Mouse (Mus musculus) left cerebral cortex, postnatal 25 days (tissue): ENCODE measurements at regions not wholly inside any gene's neighbourhood (a gene's known extent, or its start where the extent isn't known, plus 50 kb on each side); places are given as distances from the start of the nearest gene placed in this dataset.
A peak's percentile ranks its signal among the peaks of the same experiment; 100 is the strongest.
"Not testable (repeated sequence)": the region's sequence is repeated elsewhere in the genome, so short reads cannot be mapped to it uniquely, and the experiment has no call there.

Experiments
- DNase-seq, 2 experiments: peaks; one replicate each; pipeline ENCODE4 v3.0.0; 2022; ENCODE audit warnings: low spot score in 2 of 2, mixed read lengths in 1 of 2
- intact Hi-C: fragments of 180-260 bp; cut with DNase I; formaldehyde crosslinking; loops from one replicate; pipeline ENCODE4 v1.15.1; 2025

DNA sequence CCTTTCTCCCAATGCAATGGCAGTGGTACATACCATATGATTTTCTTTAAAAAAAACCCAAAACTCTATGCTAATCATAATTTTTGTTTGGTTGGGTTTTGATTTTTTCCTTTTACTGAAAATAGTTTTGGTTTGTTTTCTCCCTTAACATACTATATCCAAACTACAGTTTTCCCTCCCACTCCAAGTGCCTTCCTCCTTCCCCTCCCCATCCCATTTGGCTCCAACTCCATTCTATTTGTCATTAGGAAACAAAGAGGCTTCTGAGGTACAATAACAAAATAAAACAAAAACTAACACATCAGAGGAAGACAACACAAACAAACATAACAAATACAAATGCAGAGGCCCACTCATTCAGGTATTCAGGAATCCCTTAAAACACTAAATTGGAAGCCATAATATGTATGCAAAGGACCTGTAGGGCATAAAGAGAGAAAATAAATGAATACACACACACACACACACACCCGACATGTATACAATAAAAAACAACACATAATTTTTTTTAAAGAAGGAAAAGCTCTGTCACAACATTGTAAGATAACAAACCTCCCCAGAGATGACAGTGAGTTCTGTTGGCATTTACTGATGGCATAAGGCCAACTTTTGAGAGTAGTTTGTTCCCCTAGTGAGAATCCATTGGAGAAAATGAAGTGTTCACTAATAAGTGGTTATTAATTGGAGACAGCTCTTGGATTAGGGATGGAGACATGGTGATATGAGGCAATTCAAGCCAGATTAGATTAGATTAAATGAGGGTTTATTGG, 230.5 kb upstream of the Ell2 start:
- no peak for DNase-seq
- intact Hi-C loops: no loop called here

DNA sequence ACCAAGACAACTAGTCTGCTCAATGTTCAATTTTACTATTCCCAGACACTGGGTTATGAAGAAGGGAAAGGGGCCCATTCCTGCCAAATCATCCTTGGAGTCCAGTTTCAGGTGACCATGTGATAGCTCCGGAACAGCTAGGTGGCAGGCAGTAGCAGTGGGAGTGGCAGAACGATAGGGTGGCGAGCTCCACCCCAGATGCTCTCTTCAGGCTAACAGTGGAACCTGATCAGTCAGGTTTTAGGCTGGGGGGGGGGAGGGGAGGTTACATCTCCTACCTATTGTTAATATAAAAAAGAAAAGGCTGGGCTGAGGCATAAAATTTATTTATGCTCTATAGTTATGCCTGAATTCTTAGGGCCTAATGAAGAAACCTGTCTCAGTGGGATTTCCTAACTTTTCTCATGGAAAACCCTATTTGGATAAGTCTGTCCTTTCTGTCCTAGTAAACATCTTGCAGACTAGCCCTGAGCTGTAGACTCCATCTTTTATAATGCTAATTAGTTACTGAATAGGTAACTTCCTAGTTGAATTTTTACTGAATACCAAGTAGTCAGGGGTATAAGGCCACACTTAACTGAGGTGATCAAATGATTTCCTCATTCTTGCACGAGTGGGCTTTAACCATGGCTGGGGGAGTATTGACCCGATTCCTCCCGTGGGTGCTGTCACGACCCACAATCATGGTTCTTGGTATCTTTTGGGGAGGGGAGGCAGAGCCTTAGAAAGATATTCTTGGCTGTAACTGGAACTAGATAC, 223.2 kb upstream of the Ell2 start:
- DNase-seq, intact Hi-C loops: not testable (repeated sequence)

DNA sequence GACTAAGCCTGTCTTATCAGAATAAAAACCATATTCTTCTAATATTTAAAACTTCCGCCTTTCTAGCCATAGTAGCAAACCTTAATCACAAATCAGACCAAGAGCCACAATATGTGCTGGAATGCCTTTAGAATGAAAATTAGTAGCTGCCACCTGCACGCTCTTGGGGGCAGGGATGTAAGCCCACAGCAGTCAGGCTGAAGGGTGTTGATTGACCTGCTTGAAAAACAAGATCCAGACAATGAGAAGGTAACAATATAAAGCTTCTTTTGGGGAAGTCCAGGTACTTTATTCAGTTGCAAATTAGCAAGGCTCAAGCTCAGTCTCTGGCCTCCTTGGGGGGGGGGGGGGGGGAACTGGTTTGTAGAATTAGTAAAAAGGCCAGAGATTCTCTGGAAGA, 222.3 kb upstream of the Ell2 start:
- not testable (repeated sequence) for DNase-seq

DNA sequence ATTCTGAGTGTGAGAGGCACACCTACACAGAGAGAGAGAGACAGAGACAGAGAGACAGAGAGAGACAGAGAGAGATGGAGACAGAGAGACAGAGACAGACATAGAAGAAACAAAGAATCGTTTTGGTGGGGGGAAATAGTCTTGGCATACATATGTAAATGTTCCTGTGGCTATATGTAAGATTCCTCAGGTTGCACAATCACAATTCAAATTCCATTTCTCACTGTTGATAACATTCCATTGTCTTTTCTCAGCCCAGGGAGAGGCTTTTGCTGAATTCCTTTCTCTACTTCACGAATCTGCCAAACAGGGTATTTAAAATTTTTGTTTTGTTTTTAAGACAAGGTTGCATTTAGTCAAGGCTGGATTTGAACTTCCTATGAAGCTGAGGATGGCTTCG, 205.0 kb upstream of the Ell2 start:
- DNase-seq: no peak
- intact Hi-C loops: no loop called here

More for the DNA sequence above, 222.3 kb upstream of the Ell2 start:
- intact Hi-C loops: not testable (repeated sequence)

DNA sequence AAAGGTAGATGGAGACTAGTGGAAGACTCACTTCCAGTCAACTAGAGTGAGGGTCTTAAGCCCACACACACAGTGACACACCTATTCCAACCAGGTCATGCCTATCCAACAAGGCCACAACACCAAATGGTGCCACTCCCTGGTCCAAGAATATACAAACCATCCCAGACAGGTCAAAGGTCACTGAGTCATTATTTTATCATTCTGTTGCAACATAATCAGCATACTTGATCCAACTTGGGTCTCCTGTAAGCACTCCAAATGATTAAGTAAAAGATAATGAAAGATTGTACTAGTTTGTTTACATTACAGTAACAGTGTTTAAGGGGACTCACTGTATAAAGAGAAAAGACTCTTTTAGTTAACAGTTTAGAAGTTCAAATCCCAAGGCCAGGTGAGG, 203.2 kb upstream of the Ell2 start:
- intact Hi-C loops: no loop called here
- no peak for DNase-seq

DNA sequence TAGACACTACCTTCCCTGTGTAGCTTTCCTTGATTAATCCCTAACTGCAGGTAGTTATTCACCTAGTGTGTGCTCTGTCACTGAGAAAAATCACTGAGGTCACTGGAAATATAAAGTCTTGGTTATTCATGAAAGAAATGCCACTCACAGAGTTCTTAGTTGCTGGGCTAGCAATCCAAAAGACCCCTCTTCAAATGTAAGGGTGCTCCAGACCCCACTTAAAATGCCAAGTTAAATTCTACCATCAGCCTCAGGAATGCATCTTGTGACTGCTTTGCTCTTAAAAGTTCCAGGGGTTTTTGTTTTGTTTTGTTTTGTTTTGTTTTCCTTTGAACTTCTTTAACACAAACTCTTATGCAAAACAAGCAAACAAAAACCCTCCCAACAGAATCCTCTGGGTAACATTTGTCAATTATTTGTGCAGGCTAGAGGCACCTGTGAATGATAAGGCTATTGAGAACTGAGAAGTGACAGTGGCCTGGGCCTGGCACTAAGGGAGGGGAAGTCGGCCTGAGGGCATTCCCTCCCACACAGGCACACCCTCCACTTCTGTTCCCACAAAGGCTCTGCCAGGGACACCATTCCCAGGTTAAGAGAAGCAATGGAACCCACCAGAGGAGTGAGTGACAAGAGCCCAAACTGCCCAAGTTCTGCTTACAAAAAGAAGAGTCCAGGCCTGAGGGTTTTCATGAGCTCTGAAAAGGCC, 192.1 kb upstream of the Ell2 start:
- DNase-seq: no peak
- intact Hi-C loops: no loop called here

DNA sequence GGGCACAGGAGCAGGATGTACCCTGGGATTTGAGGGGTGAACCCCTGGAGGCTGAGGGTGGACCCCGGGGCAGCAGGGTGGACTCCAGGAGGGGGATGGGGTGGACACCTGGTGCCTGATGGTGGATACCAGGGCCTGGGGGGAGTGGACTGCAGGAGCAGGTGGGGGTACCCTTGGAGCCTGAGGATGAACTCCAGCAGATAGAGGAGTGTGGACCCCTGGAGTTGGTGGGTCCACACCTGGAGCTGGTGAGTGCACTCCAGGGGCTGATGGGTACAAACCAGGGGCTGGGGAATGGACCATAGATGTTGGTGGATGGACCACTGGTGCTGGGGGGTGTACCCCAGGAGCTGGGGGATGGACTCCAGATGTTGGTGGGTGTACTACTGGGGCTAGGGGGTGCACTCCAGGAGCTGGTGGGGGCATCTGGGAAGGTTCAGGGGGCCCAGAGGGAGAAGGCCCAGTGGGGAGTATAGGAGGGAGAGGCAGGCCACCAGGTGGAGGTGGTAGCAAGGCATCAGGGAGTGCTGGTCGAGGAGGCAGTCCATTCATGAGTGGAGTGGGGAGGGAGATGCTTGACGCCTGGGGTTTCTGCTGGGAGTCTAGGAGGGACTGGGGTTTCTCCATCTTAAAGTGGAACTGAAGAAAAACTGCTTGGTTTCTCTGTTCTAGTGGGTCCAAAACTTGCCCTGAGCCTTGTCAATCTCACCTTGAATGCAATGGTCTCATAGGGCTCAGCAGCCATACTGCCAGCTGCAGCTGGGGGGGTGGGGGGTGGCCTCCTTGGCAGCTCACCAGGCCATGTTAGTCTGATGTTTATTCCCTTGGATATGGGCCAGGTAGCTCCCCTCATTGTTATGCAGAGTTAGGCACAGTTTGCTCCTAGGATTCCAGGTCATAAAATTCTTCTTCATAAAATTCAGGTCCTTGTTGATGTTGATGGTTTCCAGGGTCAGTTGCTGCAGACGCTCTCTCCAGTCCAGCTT, 183.0 kb upstream of the Ell2 start:
- no peak for DNase-seq
- intact Hi-C loops: no loop called here

DNA sequence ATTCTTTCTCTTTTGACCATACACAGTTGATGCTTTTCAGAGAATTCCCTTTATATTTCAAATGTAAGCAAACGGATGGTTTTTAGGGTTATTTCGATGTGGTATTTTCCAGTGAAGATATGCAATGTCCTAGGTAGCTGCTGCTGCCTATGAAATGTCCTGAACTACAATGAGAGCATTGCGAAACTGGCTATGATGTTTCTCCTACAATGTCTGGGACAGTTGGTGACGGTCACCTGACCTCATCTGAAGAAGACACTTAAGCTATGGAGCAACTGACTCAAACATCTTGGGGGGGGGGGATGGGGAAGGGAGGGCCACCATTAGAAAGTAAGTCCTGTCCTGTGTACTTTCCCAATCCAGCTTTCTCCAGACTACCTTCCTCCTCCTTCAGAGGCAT, 182.1 kb upstream of the Ell2 start:
- intact Hi-C loops: no loop called here
- no peak for DNase-seq

DNA sequence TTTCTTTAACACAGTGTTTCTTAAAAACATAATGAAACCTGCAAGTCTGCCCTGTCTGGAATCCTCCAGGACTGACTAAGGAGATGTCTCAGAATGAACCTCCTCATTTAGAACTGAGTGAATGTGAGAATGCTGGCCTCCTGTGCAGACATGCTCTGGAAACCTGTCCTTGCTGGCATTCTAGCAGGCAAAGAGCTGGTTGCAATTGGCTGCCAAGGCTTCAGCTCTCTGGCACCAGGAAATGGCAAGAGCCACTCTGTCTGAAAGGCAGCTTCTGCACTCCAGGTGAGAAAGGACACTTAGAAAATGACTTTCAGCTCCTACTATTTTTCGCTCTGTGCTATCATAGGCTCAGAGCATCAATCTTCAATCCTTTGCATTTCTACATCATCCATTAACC, 175.0 kb upstream of the Ell2 start:
- intact Hi-C loops: no loop called here
- DNase-seq: no peak

DNA sequence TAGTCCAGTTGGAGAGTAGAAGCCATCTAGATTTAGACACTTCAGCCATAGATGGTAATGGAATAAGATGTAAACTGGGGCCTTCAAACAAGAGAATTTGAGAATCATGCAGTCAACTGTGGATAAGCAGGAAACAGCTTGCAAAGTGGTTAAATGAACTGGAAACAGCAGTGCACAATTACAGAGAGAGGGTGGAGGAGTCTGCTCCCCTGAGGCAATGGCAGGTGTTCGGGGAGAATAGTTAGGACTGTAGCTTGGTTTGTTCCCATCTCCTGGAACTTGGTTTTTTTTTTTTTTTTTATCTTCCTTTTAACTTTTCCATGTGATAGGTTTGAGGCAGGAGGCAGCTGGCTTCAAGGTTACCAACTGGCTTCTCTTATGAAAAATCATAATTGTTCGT, 165.1 kb upstream of the Ell2 start:
- DNase-seq: no peak
- intact Hi-C loops: no loop called here

DNA sequence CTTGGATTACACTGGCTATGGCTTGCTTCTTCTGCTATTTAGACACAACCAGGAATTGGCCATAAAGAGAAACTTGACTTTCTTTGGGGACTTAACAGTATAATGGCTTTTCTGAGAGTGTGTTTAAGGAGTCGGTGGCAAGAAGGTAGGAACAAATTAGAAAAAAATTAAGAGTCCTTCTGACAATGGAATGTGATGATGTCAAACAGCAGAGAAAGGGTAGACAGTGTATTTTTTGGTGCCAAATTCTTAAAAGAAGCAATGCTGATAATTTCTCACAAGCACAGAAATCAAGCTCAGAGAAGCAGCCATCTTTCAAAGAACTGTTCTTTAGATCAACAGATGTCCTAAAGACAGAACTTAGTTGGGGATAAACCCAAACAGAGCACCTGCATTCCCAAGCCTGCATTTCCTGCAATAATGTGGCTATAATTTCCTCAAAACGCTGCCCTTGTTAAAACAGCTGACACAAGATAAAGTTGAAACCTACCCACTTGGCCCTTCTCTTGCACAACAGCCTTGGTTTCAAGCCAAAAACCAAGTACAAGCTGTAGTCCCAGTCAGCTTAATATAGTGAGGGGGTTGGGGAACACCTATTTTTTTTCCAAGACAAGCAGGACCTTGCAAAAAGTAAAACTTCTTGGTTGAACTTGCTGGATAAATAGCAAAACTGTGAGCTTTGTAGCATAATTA, 164.2 kb upstream of the Ell2 start:
- intact Hi-C loops: no loop called here
- no peak for DNase-seq

DNA sequence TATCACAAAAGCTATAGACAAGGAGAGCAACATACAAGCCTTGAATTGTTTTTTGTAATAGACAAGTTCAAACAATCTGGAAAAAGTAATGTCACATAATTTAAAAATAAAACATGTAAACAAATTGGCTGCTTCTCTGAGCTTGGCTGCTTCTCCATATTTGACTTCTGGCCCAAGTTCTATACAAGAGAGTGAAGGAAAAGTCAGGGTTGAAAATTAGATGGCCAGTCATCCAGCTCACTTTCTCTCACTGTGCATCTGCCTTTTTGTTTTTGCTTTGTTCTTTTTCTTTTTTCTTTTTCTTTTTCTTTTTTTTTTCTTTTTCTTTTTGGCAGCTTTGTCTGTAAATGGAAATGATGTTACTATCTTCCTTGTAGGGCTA, 163.6 kb upstream of the Ell2 start:
- intact Hi-C loops: no loop called here
- DNase-seq: no peak

DNA sequence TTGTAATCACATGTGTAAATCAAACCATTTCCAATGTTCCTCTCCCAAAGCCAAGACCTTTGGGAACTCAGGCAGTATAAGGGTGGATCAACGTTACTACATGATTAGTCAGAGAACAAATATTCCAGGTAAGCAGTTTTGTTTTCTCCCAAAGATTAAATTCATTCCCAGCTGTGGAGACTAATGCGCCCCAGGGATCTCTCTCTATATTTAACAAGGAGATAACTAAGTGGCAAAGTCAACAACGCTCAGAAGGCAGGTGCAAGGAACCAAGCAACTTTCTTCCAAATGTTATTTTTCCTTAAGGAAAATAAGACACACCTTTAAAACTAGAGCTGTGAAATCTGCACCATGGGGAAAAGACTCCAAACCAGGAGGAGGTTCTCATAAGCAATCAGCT, 163.0 kb upstream of the Ell2 start:
- intact Hi-C loops: no loop called here
- no peak for DNase-seq

DNA sequence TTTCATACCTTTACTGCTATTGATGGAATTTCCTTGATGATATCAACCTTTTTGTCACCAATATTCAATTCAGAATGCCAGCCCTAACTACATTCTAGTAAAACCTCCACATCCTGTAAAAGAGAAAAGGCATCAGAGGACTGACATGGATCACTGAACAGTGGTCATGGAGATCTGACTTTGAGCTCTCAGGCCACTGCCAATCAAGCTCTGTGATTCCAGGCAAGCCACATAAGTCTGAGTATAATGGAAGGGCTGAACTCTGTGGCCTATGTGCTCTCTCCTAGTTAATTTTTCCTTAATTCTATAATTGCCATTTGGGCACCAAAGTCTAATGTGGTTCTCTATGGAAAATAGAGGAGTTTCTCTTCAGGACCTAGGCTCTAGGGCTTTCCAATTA, 161.8 kb upstream of the Ell2 start:
- no peak for DNase-seq
- intact Hi-C loops: no loop called here

DNA sequence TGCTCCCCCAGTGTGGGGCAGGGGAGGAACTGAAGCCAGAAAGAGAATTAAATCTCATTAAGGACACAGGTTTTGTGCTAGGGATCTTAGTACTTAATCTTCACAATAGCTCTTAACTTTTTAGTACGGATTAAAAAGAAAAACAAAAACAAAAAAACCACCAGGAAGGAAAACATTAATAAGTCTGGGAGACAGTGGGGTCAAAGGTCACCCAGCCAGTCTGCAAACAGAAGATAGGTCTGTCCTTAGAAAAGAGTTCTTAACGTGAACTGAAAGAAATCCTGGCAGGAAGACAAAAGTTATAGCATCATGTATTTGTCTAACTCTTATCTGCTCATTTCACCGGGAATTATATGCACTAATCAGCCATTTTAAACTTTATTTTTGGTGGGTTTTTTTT, 158.8 kb upstream of the Ell2 start:
- no peak for DNase-seq
- intact Hi-C loops: no loop called here

DNA sequence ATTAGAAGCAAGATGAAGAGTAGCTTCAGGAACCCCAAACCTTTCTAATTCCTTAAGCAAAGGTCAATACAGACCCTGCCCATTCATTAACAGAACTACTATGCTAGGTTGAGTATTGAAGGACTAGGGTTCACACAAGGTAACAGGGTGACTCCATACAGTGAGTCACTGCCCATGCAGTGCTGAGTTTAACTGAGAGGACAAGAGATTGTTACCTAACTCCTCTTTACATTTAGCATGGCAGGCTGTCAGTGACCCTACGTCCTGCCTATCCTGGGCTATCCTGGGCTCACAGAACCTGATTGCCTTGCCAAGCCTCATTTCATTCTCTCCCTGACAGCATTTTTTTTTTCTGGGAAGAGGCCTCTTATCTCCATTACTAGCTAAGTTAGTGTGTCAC, 127.6 kb upstream of the Ell2 start:
- intact Hi-C loops: no loop called here
- no peak for DNase-seq

DNA sequence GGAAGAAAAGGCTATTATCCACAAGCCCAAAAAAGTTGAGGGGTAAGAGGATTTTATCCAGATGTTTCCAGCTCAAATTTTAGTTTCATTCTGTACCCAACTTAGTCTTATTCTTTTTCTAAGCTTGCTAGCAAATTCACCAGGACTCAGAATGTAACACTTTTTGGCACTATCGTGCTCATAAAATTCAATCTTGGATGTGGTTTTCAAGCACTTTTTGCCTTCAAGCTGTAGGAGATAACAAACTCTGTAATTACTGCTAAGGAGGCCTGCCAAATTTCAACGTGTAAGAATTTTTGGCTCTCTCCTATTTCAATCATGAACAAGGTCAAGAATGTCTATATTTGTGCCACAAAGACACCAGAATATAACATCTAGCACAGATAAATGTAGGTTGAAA, 115.7 kb upstream of the Ell2 start:
- intact Hi-C loops: no loop called here
- DNase-seq: peak in 1 of 2 experiments; percentile 47

DNA sequence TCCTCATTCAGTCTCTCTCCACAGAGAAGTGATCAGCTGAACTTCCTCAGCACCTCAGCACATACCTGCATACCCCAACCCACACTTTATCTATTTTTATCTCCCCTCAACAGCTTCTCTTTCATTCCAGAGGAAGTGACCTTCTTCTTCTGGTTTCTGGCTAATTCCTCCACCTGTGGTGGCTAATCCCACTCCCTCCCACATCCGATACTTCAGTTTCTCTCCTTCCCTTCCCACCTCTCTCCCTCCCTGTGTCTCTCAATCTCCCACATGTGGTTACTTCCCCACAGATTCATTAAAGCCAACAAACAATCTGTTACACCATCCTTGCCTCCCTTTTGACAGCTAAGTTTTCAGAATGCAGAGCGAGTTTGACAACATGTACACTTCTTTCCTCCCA, 109.7 kb upstream of the Ell2 start:
- intact Hi-C loops: no loop called here
- no peak for DNase-seq

DNA sequence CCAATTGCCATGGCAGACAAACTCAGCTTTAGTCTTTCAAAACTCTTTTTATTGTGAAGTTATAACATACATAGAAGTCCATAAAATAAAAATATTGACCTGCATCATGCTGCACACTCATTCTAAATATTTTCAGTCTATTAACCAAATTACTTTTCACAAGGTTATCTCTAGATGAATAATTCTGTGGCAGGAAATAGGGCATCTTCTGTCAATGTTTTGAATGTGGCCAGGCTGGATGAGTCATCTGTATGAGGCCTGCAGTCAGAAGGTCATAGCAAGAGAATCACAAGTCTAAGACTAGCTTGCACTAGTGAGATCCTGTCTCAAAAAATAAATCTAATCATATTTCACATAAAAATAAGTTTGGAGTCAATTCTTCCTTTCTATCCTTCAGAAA, 108.4 kb upstream of the Ell2 start:
- no peak for DNase-seq
- intact Hi-C loops: no loop called here
